Mouse (Mus musculus) urinary bladder, adult 18-20 months (tissue): ENCODE results near the gene Il21r.

Experiments used
- DNase-seq, 2 experiments: peaks; one replicate each; pipeline ENCODE4 v3.0.0; 2022; ENCODE audit warnings: low spot score in 2 of 2, mixed read lengths in 2 of 2

The Il21r gene

DNA sequence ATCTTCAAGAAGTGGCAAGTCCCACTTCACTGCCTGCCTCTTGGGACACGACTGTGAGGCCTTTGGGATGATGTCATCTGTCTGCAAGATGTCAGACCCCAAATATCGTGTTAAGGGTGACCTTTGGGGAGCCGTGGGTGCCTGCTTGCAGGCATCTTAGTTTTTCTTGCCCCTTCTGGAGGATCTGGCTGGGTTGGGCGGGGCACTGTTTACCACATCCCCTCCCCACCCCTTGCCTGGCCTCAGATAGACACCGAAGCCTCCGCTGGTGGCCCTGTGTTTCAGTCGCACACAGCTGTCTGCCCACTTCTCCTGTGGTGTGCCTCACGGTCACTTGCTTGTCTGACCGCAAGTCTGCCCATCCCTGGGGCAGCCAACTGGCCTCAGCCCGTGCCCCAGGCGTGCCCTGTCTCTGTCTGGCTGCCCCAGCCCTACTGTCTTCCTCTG lies at the start of gene Il21r:
TSS of gene Il21r (plus strand) at position 245 of the 447 bp plus-strand sequence.
- DNase-seq = no peak

DNA sequence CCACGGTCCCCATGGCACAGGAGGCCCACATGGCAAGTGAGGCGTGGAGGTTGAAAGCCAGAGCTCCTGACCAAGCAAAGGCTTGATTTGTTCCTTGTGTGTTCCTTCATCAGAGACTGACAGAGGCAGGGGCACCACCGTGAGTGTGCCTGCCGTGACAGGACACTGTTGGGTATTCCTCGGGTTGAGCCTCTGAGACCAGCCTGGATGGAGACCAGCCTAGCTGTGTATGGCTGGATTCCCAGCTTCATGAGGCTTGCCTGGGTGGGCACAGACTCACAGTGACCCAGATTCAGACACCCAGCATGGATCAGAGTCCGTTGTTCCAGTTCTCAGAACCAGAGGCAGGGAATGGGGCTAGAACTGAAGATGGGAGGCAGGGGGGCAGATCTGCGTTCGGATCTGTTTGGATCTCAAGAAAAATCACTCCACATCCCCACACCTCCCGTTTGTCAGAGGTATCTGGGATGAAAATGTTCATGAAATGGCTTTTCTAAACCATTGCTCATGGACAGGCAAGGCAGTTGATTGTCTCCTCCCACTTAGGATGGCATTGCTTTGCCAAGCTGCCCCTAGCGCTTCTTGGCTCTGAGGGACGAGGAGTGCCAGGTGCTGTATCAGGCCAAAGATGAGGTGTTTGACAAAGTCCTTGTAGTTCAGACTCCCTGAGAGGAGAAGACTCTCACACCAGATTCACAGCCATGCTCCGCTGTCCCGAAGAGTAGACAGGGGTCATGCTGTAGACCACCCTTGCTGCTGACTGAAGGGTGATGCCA lies 49.4 kb upstream of the Il21r start:
- DNase-seq = no peak

DNA sequence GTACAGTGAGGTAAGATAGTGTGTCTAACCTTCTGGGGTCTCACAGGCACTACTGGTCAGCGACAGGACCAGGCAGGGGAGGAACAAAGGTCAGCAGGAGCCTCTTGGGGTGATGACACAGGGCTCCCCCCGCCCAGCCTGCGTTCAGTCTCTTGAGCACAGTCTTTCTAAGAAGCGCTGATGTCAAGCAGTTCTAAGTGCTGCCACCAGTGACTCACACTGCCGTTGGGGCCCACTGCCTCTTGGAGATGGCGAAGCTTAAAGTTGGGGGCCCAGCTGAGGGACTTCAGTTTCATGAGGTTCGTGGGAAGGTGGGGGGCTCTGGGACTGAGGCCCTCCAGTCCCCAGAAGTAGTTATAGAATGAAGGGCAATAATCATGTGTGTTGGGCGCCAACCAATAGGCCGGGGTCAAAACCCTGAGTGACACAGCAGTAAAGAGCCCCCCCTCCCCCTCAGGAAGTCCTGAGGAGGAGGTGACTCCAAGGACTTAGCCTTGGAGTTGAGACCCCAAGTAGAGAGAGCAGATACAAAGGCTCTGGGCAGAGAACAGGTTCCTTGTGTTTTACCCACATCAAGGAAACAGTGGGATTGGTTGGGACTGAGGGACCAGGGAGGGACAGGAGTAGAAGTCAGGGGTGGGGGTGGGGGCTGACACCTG lies 48.6 kb upstream of the Il21r start:
- DNase-seq = no peak

DNA sequence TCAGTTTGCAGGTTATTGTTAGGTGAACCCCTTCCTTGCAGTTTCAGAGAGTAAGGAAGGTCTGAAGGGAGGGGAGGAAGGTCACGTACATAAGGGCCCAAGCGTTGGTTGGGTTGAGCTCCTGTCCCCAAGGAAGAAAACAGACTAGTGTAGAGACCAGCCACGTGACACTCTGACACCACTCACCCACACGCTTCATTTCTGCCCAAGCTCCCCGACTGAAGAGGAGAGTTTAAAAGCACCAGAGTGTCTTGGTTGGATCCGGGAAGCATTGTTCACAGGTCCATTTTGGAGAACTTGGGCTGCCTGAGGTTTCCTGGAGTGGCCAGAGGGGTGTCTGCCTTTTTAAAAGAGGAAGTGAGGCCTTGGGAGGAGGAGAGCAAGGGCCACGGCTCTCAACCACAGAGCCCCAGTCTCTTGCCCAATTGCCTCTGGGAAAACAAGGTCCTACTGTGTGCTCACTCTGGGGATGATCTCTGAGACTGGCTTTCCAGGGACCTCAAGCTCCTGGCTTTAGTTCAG lies 47.8 kb upstream of the Il21r start:
- DNase-seq = no peak

DNA sequence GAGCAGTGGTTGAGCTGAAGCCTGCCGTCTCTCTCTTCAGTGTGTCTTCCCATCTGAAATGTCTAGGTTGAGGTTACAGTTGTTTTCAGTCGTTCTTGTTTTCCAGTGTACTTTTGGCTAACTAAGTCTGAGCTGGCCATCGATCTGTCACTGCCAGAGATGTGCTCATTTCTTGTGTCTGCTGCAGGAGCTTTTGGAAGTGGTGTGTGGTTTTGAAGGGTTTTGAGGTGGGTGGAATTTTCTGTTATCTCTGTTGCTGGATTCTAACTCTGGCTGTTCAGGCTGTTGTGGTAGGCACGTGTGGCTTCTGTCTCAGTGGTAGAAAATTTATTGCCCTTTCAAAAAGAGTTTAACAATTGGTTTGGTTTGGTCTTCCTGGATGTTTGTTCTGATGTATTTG lies 47.1 kb upstream of the Il21r start:
- DNase-seq = no peak

DNA sequence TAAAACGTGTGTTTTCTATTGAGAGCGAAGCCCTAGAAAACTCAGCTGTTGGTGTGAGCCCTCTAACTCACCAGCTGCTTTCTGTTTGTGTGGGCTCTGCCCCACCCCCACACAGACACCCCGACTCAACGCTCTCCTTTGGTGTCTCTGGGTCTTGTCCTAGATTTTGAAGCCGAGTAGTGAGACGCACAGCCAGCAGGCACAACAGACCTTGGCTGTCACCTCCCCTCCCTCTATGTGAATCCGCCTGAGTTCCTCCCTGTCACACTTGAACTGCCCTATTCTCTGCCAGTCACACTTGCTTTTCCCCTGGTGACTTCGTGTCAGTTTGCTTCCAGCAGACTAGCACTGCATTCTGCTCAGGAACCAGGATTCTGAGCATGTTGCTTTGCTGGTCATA lies 46.4 kb upstream of the Il21r start:
- no peak for DNase-seq

DNA sequence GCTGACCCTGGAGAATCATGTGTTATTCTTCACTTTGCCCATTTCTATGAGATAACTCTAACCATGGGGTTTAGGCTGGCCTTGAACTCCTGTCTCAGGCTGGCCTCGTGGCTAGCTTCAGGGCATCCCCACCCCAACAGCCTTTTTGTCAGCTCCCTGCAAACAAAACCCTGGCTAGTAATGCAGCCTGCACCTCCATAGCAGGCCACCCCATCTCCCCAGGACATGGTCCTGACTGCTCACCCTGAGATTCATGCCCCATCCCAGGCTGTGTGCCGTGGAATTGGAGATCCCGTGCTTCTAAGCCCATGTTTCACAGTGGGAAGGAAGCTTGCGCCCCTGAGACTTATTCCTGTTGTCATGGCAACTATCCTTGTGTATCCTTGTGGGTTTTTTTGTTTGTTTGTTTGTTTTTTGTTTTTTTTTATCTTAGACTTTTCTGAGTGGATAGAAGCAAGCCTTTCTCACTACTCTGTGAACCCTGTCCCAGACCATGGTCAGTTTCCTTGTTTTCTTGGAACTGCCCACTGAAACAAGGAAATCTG lies 44.8 kb upstream of the Il21r start:
- DNase-seq = no peak

DNA sequence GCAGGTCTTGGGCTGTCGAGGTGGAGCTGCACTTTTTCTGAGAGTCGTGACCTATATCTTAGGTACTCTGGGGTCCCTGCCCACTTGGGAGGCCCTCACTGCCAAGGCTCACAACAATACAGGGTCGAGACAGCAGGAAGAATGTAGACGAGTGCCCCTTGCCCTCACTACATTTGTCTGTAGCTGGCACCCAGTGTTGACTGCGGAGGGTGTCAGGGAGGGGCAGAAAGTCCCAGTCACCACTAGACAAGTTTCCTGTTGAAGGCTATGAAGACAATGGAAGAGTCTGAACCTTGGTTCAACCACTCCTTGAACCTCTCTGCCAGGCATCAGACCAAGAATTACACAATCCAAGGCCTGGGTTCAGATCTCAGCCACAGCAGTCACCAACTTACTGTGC lies 44.2 kb upstream of the Il21r start:
- DNase-seq = no peak

DNA sequence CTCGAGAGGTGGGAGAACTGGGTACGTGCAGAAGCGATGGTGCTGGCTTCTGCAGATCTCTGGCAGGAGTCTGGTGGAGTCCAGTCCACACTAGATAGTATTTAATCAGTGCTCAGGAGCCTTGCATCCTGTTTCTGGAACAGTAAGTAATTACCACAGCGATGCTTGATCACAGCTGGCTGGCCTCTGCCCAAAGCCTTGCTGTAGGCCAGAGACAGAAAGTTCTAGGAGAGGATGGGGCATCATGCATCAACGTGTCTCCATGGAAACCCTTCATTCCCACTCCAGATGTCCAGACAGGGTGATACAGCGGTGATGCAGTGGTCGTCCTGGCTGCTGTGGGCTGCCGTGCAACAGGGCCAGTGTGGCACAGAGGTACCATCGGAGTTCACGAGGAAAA lies 43.7 kb upstream of the Il21r start:
- no peak for DNase-seq

DNA sequence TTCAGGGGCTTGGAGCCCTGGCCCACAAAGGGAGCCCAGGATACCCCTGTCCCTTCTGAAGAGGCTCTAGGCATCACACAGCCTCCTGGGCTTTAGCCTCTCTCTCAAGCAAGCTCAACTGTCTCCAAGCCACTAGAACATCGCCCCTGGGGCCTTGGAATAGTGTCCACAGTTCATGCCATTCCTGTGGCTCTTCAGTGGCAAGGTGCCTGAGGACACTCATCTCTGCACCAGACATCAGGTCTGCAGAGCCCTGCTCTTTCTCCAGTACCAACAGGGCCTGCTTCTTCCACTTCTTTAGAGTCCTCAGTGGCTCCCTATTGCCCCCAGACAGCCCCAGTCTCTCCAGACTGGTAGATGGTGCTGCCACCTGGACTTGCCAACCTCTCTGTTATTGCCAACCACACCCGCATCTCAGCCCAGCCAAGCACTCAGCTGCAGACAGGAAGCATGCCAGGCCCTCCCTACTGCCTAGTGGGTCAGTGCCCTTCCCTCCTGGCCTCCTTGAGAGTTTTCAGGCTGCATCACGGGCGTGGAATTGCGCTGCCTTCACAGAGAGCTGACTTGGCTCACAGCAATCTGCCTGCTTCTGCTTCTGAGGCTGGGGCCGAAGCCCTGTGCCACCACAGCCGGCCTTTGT lies 43.0 kb upstream of the Il21r start:
- DNase-seq = peak in 1 of 2 experiments; percentile 54

DNA sequence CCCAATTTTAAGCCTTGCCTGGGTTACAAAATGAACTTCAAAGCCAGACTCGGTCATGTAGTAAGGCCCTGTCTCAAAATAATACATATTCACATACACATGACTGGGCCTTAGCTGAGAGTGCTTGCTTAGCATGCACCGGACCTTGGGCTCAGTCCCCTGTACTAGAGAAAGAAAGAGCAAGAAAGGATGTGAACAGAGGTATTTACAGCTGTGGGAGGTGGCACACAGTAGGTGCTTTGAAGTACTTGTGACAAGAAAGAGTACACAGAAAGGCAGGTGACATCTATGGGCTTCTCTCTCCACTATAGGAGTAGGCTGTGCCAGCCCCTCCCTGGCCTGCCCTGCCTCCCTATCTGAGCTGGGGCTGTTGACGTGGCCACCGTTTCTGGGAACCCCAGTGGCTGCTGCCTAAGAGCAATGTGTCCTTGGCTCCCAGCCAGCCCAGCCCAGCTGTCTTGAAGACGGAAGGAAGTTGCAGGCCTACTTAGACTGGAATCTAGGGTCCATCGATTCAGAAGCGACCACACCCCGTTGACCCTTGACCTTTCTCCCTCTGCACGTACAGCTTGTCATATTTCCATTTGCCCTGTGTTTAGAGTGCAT lies 42.0 kb upstream of the Il21r start:
- DNase-seq = peak; percentile 37 to 73

DNA sequence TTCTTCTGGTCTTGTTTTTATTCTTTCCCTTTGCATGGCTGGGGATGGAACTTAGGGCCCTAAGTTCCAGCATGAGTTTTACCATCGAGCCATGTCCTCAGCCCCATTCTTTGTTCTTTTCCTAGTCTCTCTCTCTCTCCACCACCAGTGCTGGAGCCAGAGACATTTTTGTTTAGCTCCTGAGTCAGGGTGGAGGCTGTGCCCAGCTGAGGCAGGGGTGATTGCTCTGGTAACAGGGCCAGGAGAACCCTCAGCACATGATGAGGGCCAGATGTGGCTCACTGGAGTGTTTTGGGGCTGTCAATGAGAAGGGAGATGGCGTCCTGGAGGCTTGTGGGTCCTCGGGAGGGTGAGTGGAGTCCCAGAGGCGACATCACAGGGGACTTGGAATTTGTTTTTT lies 40.8 kb upstream of the Il21r start:
- no peak for DNase-seq

DNA sequence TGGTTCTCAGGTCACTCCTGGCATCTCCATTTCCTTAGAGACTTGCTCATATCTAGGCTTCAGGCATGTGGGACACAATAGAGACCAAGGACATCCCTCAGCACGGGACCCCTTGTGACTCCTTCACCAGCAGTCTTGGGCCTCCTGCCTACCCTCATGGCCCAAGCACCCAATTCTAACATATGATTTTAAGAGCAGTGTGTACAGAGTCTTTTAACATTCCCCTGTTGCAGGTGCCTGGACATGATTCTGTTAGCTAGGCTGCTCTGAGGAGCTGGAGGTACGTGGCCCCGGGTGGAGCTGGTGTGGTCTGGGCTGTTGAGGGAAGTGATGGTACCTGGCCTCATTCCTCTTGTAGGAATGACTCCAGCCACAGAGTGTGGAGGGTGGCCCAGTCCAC lies 40.1 kb upstream of the Il21r start:
- no peak for DNase-seq

DNA sequence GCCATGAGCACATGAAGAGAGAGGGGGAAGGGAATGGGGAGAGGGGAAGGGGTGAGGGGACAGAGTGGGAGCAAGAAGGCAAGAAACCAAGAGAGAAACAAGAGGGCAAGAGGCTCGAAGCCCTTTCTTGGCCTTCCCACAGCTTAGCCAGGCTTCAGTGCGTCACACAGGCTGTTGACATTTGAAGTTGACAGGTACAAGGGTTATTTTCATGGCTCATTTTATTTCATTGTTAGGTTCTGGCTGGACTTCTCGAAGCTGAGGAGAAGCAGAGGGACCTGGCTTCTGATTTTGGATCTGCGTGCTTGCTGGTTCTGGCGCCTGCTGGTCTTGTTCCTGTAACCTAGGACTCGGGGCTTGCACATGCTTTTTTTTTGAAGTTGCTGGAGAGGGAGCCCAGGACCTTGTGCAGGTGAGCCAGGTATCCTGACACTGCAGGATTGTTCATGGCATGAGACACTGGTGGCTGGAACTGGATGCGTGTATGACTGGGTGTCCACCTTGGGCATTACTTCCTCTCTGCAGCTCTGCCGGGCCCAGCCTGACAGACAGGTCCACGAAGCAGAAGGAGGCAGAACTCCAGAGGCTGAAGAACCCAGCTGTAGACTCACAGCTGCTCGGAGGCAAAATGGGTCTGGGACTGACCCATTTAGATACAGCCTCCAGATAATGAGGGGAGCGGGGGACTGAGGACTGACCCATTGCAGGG lies 38.8 kb upstream of the Il21r start:
- DNase-seq = no peak

DNA sequence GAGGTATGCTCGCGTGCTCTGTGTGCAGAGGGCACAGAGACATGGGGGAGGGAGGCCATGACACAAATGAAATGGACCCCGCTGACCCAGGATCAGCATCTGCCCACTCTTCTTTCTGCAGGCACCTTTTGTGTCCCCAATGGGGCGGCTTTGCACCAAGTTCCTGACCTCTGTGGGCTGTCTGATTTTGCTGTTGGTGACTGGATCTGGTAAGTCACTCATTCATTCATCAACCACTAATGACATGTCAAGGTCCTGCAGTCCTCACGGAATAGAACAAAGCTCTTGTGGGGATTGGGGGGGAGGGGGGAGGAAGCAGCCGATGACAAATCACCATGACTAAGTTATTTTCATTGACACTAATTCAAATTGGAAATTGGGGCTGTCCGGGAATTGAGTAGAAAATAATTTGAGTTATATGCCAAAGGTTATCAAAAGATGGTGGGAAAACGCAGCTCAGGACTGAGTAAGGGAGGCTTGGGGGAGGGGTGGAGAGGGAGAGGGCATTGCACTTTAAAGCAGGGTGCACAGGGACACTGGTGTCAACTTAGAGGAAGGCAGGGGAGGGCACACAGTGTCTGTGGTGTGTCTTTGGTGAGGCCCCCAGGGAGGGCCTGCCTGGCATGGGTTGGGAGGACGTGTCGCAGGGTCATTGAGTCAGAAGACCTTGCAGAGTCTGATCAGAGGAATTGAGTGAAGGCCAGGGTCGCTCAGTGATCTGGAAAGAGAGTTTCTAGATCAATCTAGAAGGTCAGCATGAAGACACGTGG lies 37.5 kb upstream of the Il21r start:
- no peak for DNase-seq

DNA sequence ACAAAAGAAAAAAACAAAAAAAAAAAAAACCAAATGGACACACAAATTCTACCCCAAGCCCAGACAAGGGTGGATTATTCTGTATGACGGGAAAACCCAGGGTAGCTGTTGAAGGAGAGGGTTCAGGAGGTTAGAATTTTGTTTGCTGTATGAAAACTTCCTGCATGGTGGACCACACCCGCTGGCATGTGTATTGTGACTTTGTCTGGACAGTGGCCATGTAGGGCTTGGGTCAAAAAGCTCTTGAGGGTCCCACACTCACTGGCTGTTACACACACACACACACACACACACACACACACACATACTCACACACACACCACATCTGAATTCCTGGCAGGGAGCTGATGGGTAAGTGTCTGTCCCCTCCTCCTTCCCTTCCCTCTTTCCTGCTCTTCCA lies 36.8 kb upstream of the Il21r start:
- DNase-seq = no peak

DNA sequence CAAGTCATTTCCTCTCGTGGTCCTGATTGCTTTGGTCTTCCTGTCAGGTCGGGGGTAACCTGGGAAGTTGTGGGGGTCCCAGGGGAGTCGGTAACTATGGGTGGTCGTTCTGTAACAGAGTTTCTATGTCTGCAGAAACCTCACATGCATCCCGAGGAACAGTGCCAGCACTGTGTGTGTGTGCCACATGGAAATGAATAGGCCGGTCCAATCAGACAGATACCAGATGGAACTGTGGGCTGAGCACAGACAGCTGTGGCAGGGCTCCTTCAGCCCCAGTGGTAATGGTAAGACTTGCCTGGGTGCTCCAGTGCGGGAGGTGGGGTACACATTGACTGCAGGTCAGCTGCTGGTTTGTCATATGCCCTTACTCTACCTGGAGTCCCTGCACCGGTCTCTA lies 34.3 kb upstream of the Il21r start:
- DNase-seq = no peak

DNA sequence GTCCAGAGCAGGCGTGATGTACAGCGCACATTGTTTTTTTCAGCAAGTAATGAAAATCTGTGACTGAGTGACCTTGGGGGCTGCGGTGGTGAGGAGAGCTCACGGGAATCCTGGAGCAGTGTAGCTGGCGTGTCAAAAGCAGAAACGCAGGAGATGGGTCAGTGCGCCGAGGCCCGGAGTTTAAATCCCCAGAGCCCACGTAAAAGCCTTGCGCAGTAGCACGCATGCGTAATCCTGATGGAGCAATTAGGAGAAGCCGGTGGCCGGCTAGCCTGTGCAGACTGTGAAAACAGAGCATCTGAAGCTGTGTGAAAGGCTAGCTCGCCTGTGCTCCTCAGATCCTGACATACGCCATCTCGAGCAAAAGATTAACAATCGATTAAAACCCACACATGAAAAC lies 31.3 kb upstream of the Il21r start:
- no peak for DNase-seq

DNA sequence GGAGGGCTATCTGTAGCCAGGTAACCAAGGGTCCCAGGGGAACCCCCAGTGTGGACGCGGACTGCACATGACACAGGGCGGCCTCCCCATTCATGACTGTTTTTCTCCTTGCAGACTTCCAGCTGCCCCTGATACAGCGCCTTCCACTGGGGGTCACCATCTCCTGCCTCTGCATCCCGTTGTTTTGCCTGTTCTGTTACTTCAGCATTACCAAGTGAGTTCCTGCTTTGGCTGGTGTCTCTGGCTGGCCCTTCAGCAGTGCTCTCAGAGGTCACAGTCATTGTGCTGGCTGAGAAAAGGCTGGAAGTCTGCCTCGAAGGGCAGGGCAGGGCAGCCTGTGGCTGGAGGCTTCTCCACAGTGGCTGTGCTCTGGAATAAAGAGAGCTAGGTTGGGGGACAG lies 30.5 kb upstream of the Il21r start:
- no peak for DNase-seq

DNA sequence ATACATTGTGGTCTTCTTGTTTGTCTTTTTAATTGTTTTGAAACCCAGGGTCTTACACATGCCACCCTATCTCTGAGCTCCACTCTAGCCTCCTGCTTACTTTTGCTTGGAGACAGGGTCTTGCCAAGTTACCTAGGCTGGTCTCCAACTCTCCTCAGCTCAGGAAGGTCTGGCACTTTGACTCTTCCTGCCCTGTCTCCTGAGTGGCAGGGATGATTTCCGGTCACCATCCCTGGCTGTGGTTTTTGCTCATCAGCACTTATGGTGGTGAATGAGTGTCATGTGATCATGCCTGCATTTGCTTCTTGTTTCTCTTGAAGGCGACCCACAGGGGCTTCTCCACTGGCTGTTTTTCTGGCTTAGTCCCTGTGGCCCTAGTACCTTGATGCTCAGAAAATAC lies 29.4 kb upstream of the Il21r start:
- DNase-seq = no peak

DNA sequence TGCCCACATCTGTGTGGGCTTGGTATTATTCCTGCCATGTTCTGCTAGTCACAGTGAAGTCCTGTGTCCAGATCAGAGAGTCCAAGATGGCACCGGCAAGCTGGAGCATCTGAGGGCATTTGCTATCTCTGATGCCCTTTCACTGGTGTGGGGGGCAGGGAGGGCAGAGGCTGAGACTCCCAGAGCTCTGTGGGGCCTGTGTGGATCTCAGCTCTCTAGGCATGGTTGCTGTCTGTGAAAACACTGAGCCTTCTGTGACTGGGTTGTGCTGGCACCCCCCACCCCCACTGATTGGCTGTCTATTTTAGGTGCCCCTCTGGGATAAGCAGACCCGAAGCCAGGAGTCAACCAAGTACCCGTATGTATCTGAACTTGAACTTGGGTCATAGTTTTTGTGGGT lies 28.4 kb upstream of the Il21r start:
- DNase-seq = no peak
